Mouse (Mus musculus): ENCODE measurements around the gene Arl5c. TPM values are rescaled to one million over a fixed set of nuclear protein-coding genes. Genes with fewer than 3 reads are reported as not detected.
A peak's percentile ranks its signal among the peaks of the same experiment; 100 is the strongest.

The Arl5c gene
- total and polyA plus RNA-seq, 3 experiments = 1.2 to 10.4 TPM; not detected in 1

DNA sequence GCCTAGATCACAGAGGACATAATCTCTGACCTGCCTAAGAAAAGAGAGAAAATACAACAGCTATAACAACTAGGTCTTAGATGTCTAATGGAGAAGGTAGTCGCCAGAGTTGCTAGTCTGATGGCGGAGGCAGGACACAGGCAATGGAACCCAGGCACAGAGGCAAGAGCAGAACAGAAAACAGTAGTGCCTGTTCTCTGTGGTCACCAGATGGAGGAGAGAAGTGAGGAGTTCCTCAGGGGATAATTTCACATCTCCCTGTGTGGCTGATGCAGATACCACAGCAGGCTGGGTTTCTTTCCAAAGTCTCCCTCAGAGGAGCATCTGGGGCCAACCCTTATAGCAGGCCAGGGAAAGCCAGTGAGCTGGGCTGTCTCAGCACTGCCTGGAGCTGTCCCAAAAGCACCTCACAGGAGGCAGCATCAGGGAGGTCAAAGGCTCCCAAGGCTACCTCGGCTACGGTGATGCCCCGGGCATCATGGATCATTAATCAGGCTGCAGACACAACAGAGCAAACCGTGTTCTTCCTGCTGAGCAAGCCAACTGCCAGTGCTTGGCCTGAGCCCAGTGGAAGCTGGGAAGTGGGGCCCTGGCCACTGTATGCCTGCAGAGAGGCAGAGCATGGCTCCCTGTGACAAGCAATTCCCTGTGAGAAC is 38.9 kb downstream of the Arl5c start:
- H3K9ac ChIP-seq (ENCODE audit: control insufficient read depth, low read depth, low read length, poor library complexity, severe bottlenecking) = no peak overlapping the region
- H3K79me2 ChIP-seq (ENCODE audit: control insufficient read depth, insufficient read depth, low read length, poor library complexity) = peaks cover 19% of the 10 kb centered on the region
- peaks cover 9 to 42% of the 10 kb centered on the region in 2 experiments for H3K4me1 ChIP-seq (ENCODE audit: control insufficient read depth in 1 of 2, insufficient read depth in 2 of 2, low read length in 2 of 2)
- peaks cover 0 to 30% of the 10 kb centered on the region in 2 experiments; a peak in 2 of 4 replicates for H3K36me3 ChIP-seq (ENCODE audit: control insufficient read depth in 1 of 2, insufficient read depth in 2 of 2, low read length in 2 of 2)
- H3K27me3 ChIP-seq (ENCODE audit: control insufficient read depth in 1 of 2, insufficient read depth in 2 of 2, low read length in 2 of 2) = no peaks in the 10 kb centered on the region
- no peak overlapping the region for H3K4me3 ChIP-seq (ENCODE audit: control insufficient read depth in 1 of 2, insufficient read depth in 1 of 2, low read depth in 2 of 2, low read length in 2 of 2)
- no peak overlapping the region for H3K27ac ChIP-seq (ENCODE audit: control insufficient read depth, low read depth, low read length)
- DNase-seq (ENCODE audit: low read depth, low spot score) = peak; percentile 37
- no peaks in the 10 kb centered on the region for H3K9me3 ChIP-seq (replicated peaks; ENCODE audit: insufficient read depth, low read length)
- TF ChIP-seq MEF2A (IDR thresholded peaks at IDR 0.05; ENCODE audit: extremely low read depth, insufficient replicate concordance, low read depth, low read length, poor library complexity, severe bottlenecking) (no peak), MYB (IDR thresholded peaks at IDR 0.05; ENCODE audit: low read depth, low read length) (no peak), UBTF (IDR thresholded peaks at IDR 0.05; ENCODE audit: borderline replicate concordance, insufficient read depth, low read depth, low read length) (no peak), CHD1 (IDR thresholded peaks at IDR 0.05; ENCODE audit: low read depth, low read length) (no peak), MAZ (IDR thresholded peaks at IDR 0.05; ENCODE audit: low read depth, low read length) (no peak), MAFK (IDR thresholded peaks at IDR 0.05; ENCODE audit: borderline replicate concordance, low read depth, low read length) (no peak), TBP (IDR thresholded peaks at IDR 0.05; ENCODE audit: low read depth, low read length) (no peak), TAL1 (IDR thresholded peaks at IDR 0.05; ENCODE audit: low read length) (no peak), GATA1 (IDR thresholded peaks at IDR 0.05; ENCODE audit: low read depth, low read length) (no peak), POLR2A (IDR thresholded peaks at IDR 0.05; ENCODE audit: control insufficient read depth in 1 of 2, insufficient read depth in 1 of 2, low read depth in 1 of 2, low read length in 2 of 2, poor library complexity in 1 of 2) (no peak), BHLHE40 (IDR thresholded peaks at IDR 0.05; ENCODE audit: borderline replicate concordance, low read depth, low read length) (no peak), MXI1 (IDR thresholded peaks at IDR 0.05; ENCODE audit: low read depth, low read length) (no peak), ZC3H11A (IDR thresholded peaks at IDR 0.05; ENCODE audit: low read depth, low read length) (no peak), CHD2 (IDR thresholded peaks at IDR 0.05; ENCODE audit: low read length) (no peak), USF1 (IDR thresholded peaks at IDR 0.05; ENCODE audit: low read depth, low read length) (no peak), MAX (IDR thresholded peaks at IDR 0.05; ENCODE audit: low read length) (no peak), ZNF384 (IDR thresholded peaks at IDR 0.05; ENCODE audit: low read depth, low read length) (no peak), ELF1 (IDR thresholded peaks at IDR 0.05; ENCODE audit: low read depth, low read length) (no peak)

DNA sequence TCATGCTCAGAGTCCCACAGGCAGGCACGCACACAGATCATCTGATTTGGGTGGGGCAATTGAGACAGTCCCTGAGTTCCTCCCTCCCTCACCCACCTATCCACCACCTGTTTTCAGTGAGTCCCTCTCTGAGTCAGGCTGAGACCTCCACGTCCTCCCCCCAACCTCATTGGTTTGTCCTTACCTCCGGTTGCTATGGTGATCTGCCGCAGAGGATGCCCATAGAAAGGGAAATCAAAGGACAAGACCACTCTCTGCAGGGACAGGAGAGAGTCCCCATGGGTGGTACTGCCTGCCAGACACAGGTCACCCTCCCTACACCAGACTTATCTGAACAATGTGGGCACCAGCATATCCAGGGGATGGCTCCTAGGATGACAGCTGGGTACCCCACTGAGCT is 40.1 kb downstream of the Arl5c start:
- H3K9ac ChIP-seq (ENCODE audit: control insufficient read depth, low read depth, low read length, poor library complexity, severe bottlenecking) = no peak overlapping the region
- H3K4me1 ChIP-seq (ENCODE audit: control insufficient read depth in 1 of 2, insufficient read depth in 2 of 2, low read length in 2 of 2) = peaks cover 17 to 49% of the 10 kb centered on the region in 2 experiments
- no peak for TF ChIP-seq NRF1 (IDR thresholded peaks at IDR 0.05; ENCODE audit: insufficient read depth, low read depth, low read length, poor library complexity, severe bottlenecking)
- peak; percentile 4; the same call in 1 of the 2 replicates for TF ChIP-seq ETS1 (IDR thresholded peaks at IDR 0.05; ENCODE audit: low read depth, low read length)
- no peak for DNase-seq (ENCODE audit: low read depth, low spot score)
- H3K79me2 ChIP-seq (ENCODE audit: control insufficient read depth, insufficient read depth, low read length, poor library complexity) = peaks cover 24% of the 10 kb centered on the region
- H3K9me3 ChIP-seq (replicated peaks; ENCODE audit: insufficient read depth, low read length) = no peaks in the 10 kb centered on the region
- H3K27me3 ChIP-seq (ENCODE audit: control insufficient read depth in 1 of 2, insufficient read depth in 2 of 2, low read length in 2 of 2) = no peaks in the 10 kb centered on the region
- peaks cover 0 to 38% of the 10 kb centered on the region in 2 experiments; a peak in 2 of 4 replicates for H3K36me3 ChIP-seq (ENCODE audit: control insufficient read depth in 1 of 2, insufficient read depth in 2 of 2, low read length in 2 of 2)
- H3K4me3 ChIP-seq (ENCODE audit: control insufficient read depth in 1 of 2, insufficient read depth in 1 of 2, low read depth in 2 of 2, low read length in 2 of 2) = no peak overlapping the region
- H3K27ac ChIP-seq (ENCODE audit: control insufficient read depth, low read depth, low read length) = peak overlapping the region; percentile 1; the same call in 1 of the 2 replicates

Data from MEL (cell line).